Mouse (Mus musculus) thymus, postnatal 0 days (tissue): ENCODE results near the gene Psma6. TPM values are rescaled to one million over a fixed set of nuclear protein-coding genes. Genes with fewer than 3 reads are reported as not detected.
A peak's percentile ranks its signal among the peaks of the same experiment; 100 is the strongest.

Source experiments
- DNase-seq: peaks from one replicate; pipeline ENCODE4 v3.0.0-alpha.2; 2015; ENCODE audit warnings: low spot score
- polyA plus RNA-seq: library from polyadenylated mRNA; unstranded; fragments of >200 nt; fragmentation: Nextera tagmentation; extraction: Ambion mirVana; gene quantifications from 2 replicates; pipeline ENCODE4 v1.2.1, GENCODE M21; 2015

The Psma6 gene
- polyA plus RNA-seq, 1 experiment from 2014 or later, result 727 TPM

- no peak for DNase-seq
Observed at GRCm38 (mm10) chr12:55438058-55438457, 54.0 kb downstream of the Psma6 start.

- no peak for DNase-seq
Observed at GRCm38 (mm10) chr12:55438611-55439137, 54.7 kb downstream of the Psma6 start.

- no peak for DNase-seq
Observed at GRCm38 (mm10) chr12:55440416-55440815, 56.4 kb downstream of the Psma6 start.

- DNase-seq, result no peak
Observed at GRCm38 (mm10) chr12:55442245-55442644, 58.2 kb downstream of the Psma6 start.

- DNase-seq, result no peak
Observed at GRCm38 (mm10) chr12:55442861-55443850, 59.1 kb downstream of the Psma6 start.

GRCm38 (mm10) chr12:55444031-55444451, 60.0 kb downstream of the Psma6 start:
- DNase-seq, result peak; percentile 81

GRCm38 (mm10) chr12:55445583-55445982, 61.6 kb downstream of the Psma6 start:
- DNase-seq, result no peak

- DNase-seq, result no peak
Observed at GRCm38 (mm10) chr12:55446366-55446745, 62.3 kb downstream of the Psma6 start.

- DNase-seq, result peak; percentile 83
Observed at GRCm38 (mm10) chr12:55446746-55447395, 62.8 kb downstream of the Psma6 start.

GRCm38 (mm10) chr12:55447396-55447760, 63.4 kb downstream of the Psma6 start:
- DNase-seq, result no peak

GRCm38 (mm10) chr12:55448457-55448856, 64.4 kb downstream of the Psma6 start:
- DNase-seq, result no peak

GRCm38 (mm10) chr12:55449048-55449447, 65.0 kb downstream of the Psma6 start:
- no peak for DNase-seq

- no peak for DNase-seq
Observed at GRCm38 (mm10) chr12:55450421-55450820, 66.4 kb downstream of the Psma6 start.

- DNase-seq, result no peak
Observed at GRCm38 (mm10) chr12:55452839-55453238, 68.8 kb downstream of the Psma6 start.

GRCm38 (mm10) chr12:55453924-55454323, 69.9 kb downstream of the Psma6 start:
- DNase-seq, result no peak

GRCm38 (mm10) chr12:55455206-55455605, 71.2 kb downstream of the Psma6 start:
- DNase-seq, result no peak

GRCm38 (mm10) chr12:55456136-55456535, 72.1 kb downstream of the Psma6 start:
- DNase-seq, result no peak

- DNase-seq, result no peak
Observed at GRCm38 (mm10) chr12:55456893-55457292, 72.9 kb downstream of the Psma6 start.

GRCm38 (mm10) chr12:55459739-55460138, 75.7 kb downstream of the Psma6 start:
- no peak for DNase-seq

GRCm38 (mm10) chr12:55460900-55461299, 76.9 kb downstream of the Psma6 start:
- DNase-seq, result no peak

GRCm38 (mm10) chr12:55461767-55462166, 77.7 kb downstream of the Psma6 start:
- DNase-seq, result no peak

GRCm38 (mm10) chr12:55462456-55462855, 78.4 kb downstream of the Psma6 start:
- no peak for DNase-seq
